Mouse (Mus musculus): ENCODE measurements around the gene Oas1e. TPM values are rescaled to one million over a fixed set of nuclear protein-coding genes. Genes with fewer than 3 reads are reported as not detected.
"Not testable (repeated sequence)": the region's sequence is repeated elsewhere in the genome, so short reads cannot be mapped to it uniquely, and the experiment has no call there.

Oas1e gene
- polyA plus RNA-seq, 1 experiment, result not detected

- H3K4me1 ChIP-seq (ENCODE audit: control insufficient read depth, insufficient read depth, low read length), result peaks cover 13% of the 10 kb centered on the region
- TF ChIP-seq POLR2A (IDR thresholded peaks at IDR 0.05; ENCODE audit: borderline replicate concordance, low read depth, low read length), result no peak
- no peak for TF ChIP-seq CTCF (IDR thresholded peaks at IDR 0.05; ENCODE audit: low read depth, low read length)
- no peak overlapping the region for H3K27ac ChIP-seq (ENCODE audit: insufficient read depth, low read depth, low read length)
- H3K4me3 ChIP-seq (ENCODE audit: insufficient read depth, low read length), result no peak overlapping the region
Observed at GRCm38 (mm10) chr5:120809171-120809570, 13.8 kb upstream of the Oas1e start.

GRCm38 (mm10) chr5:120806458-120806857 lies 11.1 kb upstream of the Oas1e start:
- H3K4me3 ChIP-seq (ENCODE audit: insufficient read depth, low read length), result no peak overlapping the region
- peaks cover 2% of the 10 kb centered on the region for H3K4me1 ChIP-seq (ENCODE audit: control insufficient read depth, insufficient read depth, low read length)
- peak; percentile 63 for TF ChIP-seq CTCF (IDR thresholded peaks at IDR 0.05; ENCODE audit: low read depth, low read length)
- no peak for TF ChIP-seq POLR2A (IDR thresholded peaks at IDR 0.05; ENCODE audit: borderline replicate concordance, low read depth, low read length)
- H3K27ac ChIP-seq (ENCODE audit: insufficient read depth, low read depth, low read length), result no peak overlapping the region

GRCm38 (mm10) chr5:120803596-120803995 lies 8.3 kb upstream of the Oas1e start:
- no peak for TF ChIP-seq POLR2A (IDR thresholded peaks at IDR 0.05; ENCODE audit: borderline replicate concordance, low read depth, low read length)
- no peak for TF ChIP-seq CTCF (IDR thresholded peaks at IDR 0.05; ENCODE audit: low read depth, low read length)
- no peaks in the 10 kb centered on the region for H3K4me1 ChIP-seq (ENCODE audit: control insufficient read depth, insufficient read depth, low read length)
- no peak overlapping the region for H3K4me3 ChIP-seq (ENCODE audit: insufficient read depth, low read length)
- no peak overlapping the region for H3K27ac ChIP-seq (ENCODE audit: insufficient read depth, low read depth, low read length)

GRCm38 (mm10) chr5:120798943-120799342 lies 3.6 kb upstream of the Oas1e start:
- H3K4me3 ChIP-seq (ENCODE audit: insufficient read depth, low read length); H3K27ac ChIP-seq (ENCODE audit: insufficient read depth, low read depth, low read length); H3K4me1 ChIP-seq (ENCODE audit: control insufficient read depth, insufficient read depth, low read length): not testable (repeated sequence)

- not testable (repeated sequence) for H3K27ac ChIP-seq (ENCODE audit: insufficient read depth, low read depth, low read length); H3K4me3 ChIP-seq (ENCODE audit: insufficient read depth, low read length); H3K4me1 ChIP-seq (ENCODE audit: control insufficient read depth, insufficient read depth, low read length)
Observed at GRCm38 (mm10) chr5:120798147-120798546, 2.8 kb upstream of the Oas1e start.

GRCm38 (mm10) chr5:120793043-120793442 lies 2.3 kb downstream of the Oas1e start:
- TF ChIP-seq CTCF (IDR thresholded peaks at IDR 0.05; ENCODE audit: low read depth, low read length) (peak; percentile 45; the same call in 1 of the 2 replicates), POLR2A (IDR thresholded peaks at IDR 0.05; ENCODE audit: borderline replicate concordance, low read depth, low read length) (no peak)
- H3K4me1 ChIP-seq (ENCODE audit: control insufficient read depth, insufficient read depth, low read length), result no peaks in the 10 kb centered on the region
- H3K4me3 ChIP-seq (ENCODE audit: insufficient read depth, low read length), result no peak overlapping the region
- H3K27ac ChIP-seq (ENCODE audit: insufficient read depth, low read depth, low read length), result no peak overlapping the region

DNA sequence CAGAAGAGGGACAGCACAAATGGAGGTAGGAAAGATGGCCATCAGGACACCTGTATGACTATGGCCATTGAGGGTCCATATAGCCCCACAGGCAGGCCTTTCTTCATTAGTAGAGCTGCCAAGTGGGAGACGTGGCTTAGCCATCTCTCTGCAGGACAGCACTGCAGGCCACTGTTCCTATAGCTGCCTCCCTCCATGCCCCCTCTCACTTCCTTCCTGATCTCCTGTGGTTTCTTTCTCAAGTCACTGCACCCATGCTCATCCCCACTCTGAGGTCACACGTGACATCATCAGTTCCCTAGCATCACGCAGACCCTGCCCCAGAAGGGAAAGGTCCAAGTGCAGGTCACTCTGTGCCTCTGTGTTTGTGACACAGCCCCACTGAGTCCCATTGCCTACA lies 8.3 kb downstream of the Oas1e start:
- TF ChIP-seq POLR2A (IDR thresholded peaks at IDR 0.05; ENCODE audit: borderline replicate concordance, low read depth, low read length), result no peak
- no peak overlapping the region for H3K4me3 ChIP-seq (ENCODE audit: insufficient read depth, low read length)

GRCm38 (mm10) chr5:120782446-120782845 lies 12.9 kb downstream of the Oas1e start:
- TF ChIP-seq POLR2A (IDR thresholded peaks at IDR 0.05; ENCODE audit: borderline replicate concordance, low read depth, low read length) (no peak), CTCF (IDR thresholded peaks at IDR 0.05; ENCODE audit: low read depth, low read length) (no peak)
- no peak overlapping the region for H3K4me3 ChIP-seq (ENCODE audit: insufficient read depth, low read length)
- H3K27ac ChIP-seq (ENCODE audit: insufficient read depth, low read depth, low read length), result no peak overlapping the region
- H3K4me1 ChIP-seq (ENCODE audit: control insufficient read depth, insufficient read depth, low read length), result peaks cover 34% of the 10 kb centered on the region

More for the DNA sequence above, 8.3 kb downstream of the Oas1e start:
- Histone ChIP-seq H3K27ac (ENCODE audit: insufficient read depth, low read depth, low read length) (no peak overlapping the region), H3K4me1 (ENCODE audit: control insufficient read depth, insufficient read depth, low read length) (peaks cover 9% of the 10 kb centered on the region)

DNA sequence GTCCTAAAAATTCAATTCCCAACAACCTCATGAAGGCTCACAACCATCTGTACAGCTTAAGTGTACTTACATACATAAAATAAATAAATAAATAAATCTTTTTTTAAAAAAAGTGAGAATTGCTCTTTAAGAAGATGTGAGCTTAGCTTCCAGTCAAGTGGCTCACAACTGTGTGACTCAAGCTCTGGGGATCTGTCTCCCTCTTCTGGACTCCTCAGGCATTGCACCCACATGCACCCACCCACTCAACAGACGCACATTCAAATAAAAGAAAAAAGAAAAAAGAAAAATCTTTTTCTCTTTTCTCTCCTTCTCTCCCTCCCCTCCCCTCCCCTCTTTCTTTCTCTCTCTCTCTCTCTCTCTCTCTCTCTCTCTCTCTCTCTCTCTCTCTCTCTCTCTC lies 13.7 kb downstream of the Oas1e start:
- TF ChIP-seq POLR2A (IDR thresholded peaks at IDR 0.05; ENCODE audit: borderline replicate concordance, low read depth, low read length), result no peak
- TF ChIP-seq CTCF (IDR thresholded peaks at IDR 0.05; ENCODE audit: low read depth, low read length), result no peak
- Histone ChIP-seq H3K4me1 (ENCODE audit: control insufficient read depth, insufficient read depth, low read length) (peaks cover 34% of the 10 kb centered on the region), H3K4me3 (ENCODE audit: insufficient read depth, low read length) (no peak overlapping the region), H3K27ac (ENCODE audit: insufficient read depth, low read depth, low read length) (no peak overlapping the region)

GRCm38 (mm10) chr5:120779922-120780321 lies 15.4 kb downstream of the Oas1e start:
- TF ChIP-seq POLR2A (IDR thresholded peaks at IDR 0.05; ENCODE audit: borderline replicate concordance, low read depth, low read length) (no peak), CTCF (IDR thresholded peaks at IDR 0.05; ENCODE audit: low read depth, low read length) (no peak)
- Histone ChIP-seq H3K4me1 (ENCODE audit: control insufficient read depth, insufficient read depth, low read length) (peaks cover 49% of the 10 kb centered on the region), H3K27ac (ENCODE audit: insufficient read depth, low read depth, low read length) (no peak overlapping the region), H3K4me3 (ENCODE audit: insufficient read depth, low read length) (peak overlapping the region; percentile 10; the same call in 1 of the 2 replicates)

DNA sequence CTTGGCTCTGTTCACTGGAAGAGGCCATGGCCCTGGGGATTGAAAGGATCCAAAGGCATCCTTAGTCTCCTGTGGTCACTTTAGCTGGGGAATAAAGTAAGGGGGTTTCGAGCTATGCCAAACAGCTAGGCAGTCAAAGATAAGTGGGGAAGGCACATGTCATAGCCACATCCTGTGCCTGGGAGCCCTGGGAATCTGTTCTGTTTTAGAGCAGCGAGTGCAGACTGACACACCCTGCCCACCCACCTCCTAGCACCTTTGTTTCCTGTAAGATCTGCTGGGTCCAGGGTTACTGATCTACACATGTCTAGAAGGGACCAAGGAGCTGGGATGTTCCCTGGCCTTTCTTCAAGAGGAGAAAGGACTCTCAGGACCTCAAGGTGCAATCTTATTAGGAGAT lies 16.4 kb downstream of the Oas1e start:
- Histone ChIP-seq H3K27ac (ENCODE audit: insufficient read depth, low read depth, low read length) (no peak overlapping the region), H3K4me3 (ENCODE audit: insufficient read depth, low read length) (no peak overlapping the region), H3K4me1 (ENCODE audit: control insufficient read depth, insufficient read depth, low read length) (peaks cover 52% of the 10 kb centered on the region)
- TF ChIP-seq CTCF (IDR thresholded peaks at IDR 0.05; ENCODE audit: low read depth, low read length), result no peak
- no peak for TF ChIP-seq POLR2A (IDR thresholded peaks at IDR 0.05; ENCODE audit: borderline replicate concordance, low read depth, low read length)
